Mouse (Mus musculus) liver, embryonic 14.5 days (tissue): ENCODE measurements around the gene Aftph. TPM values are rescaled to one million over a fixed set of nuclear protein-coding genes. Genes with fewer than 3 reads are reported as not detected.

Experiments
- ATAC-seq: fragments of 200-750 bp; cut with Nextera tagmentation; 2 replicates; pipeline ENCODE4 v1.8.0; 2017; ENCODE audit warnings: moderate number of reproducible peaks, mild to moderate bottlenecking, moderate library complexity; ENCODE audit not compliant: insufficient read depth
- DNase-seq, 3 experiments: peaks; one replicate each; pipeline ENCODE4 v3.0.0-alpha.2; 2012 to 2013; ENCODE audit warnings: low read depth in 3 of 3, low spot score in 3 of 3
- H3K27ac ChIP-seq: fragments of 300-500 bp; sonication (generic); 2 replicates; pipeline ENCODE4 v1.5.1; 2014; ENCODE audit warnings: moderate library complexity, mild to moderate bottlenecking, control low read depth, inconsistent platforms
- H3K27me3 ChIP-seq: fragments of 300-500 bp; sonication (generic); 2 replicates; pipeline ENCODE4 v1.6.1; 2014; ENCODE audit warnings: mild to moderate bottlenecking, low read length, moderate library complexity; ENCODE audit not compliant: control insufficient read depth, insufficient read depth
- H3K36me3 ChIP-seq: fragments of 300-500 bp; sonication (generic); replicated peaks from 2 replicates; pipeline ENCODE4 v1.6.1; 2014; ENCODE audit warnings: low read depth; ENCODE audit not compliant: control insufficient read depth, insufficient read depth
- H3K4me1 ChIP-seq, 2 experiments: fragments of 200-500 bp in 1 of 2; fragments of 300-500 bp in 1 of 2; sonication (generic) in 1 of 2; replicated peaks; 2 replicates each; pipeline ENCODE4 v1.6.1; 2012 to 2014; ENCODE audit warnings: antibody characterized with exemption in 1 of 2, inconsistent platforms in 1 of 2, low read length in 1 of 2; ENCODE audit not compliant: control insufficient read depth in 2 of 2, insufficient read depth in 2 of 2
- H3K4me2 ChIP-seq: fragments of 300-500 bp; sonication (generic); 2 replicates; pipeline ENCODE4 v1.6.1; 2014; ENCODE audit warnings: low read depth, mild to moderate bottlenecking, control low read depth, moderate library complexity
- H3K4me3 ChIP-seq, 2 experiments: fragments of 200-500 bp in 1 of 2; fragments of 300-500 bp in 1 of 2; sonication (generic) in 1 of 2; 2 replicates each; pipeline ENCODE4 v1.5.1; 2012 to 2014; ENCODE audit warnings: low read depth in 2 of 2, low read length in 2 of 2, mild to moderate bottlenecking in 2 of 2, control low read depth in 1 of 2, inconsistent platforms in 1 of 2, moderate library complexity in 1 of 2; ENCODE audit not compliant: insufficient read depth in 1 of 2
- H3K9ac ChIP-seq: fragments of 300-500 bp; sonication (generic); replicated peaks from 2 replicates; pipeline ENCODE4 v1.6.1; 2014; ENCODE audit warnings: mild to moderate bottlenecking, control low read depth, moderate library complexity
- H3K9me3 ChIP-seq: fragments of 300-500 bp; sonication (generic); 2 replicates; pipeline ENCODE4 v1.6.1; 2016; ENCODE audit warnings: low read length, mixed read lengths; ENCODE audit not compliant: control insufficient read depth
- CTCF ChIP-seq: IDR thresholded peaks from 2 replicates; pipeline ENCODE4 v1.5.1; 2016; ENCODE audit warnings: antibody characterized with exemption, low read depth, control low read depth
- EP300 ChIP-seq: IDR thresholded peaks from 2 replicates; pipeline ENCODE4 v1.6.1; 2016; ENCODE audit warnings: antibody characterized with exemption, low read depth
- WGBS: fragments of 180-500 bp; shearing (Covaris S2); extraction: QIAGEN DNeasy Blood & Tissue Kit; methylation state at CpG from one replicate; pipeline ENCODE4 v1.1.7; 2014; ENCODE audit not compliant: insufficient replicate concordance; 5-methylcytosine and 5-hydroxymethylcytosine counted together
- polyA plus RNA-seq, 2 experiments: library from polyadenylated mRNA; depleted of rRNA in 1 of 2; stranded (reverse) in 1 of 2; unstranded in 1 of 2; fragments of >200 nt; fragmentation: Nextera tagmentation in 1 of 2; extraction: Ambion mirVana in 1 of 2; gene quantifications; 2 replicates each; pipeline versions ENCODE4 v1.2.1 to v1.2.3; 2012 to 2014

Gene Aftph
- polyA plus RNA-seq, 2 experiments: 10.4 to 17.2 TPM

- H3K9me3 ChIP-seq: no peaks in the 10 kb centered on the region
- TF ChIP-seq CTCF: no peak
- TF ChIP-seq EP300: no peak
- no peak for ATAC-seq
- no peak overlapping the region for H3K4me3 ChIP-seq
- H3K27ac ChIP-seq: no peak overlapping the region
- 71% methylated on average over 6 of the region's 6 CpGs for WGBS
- peaks cover 18% of the 10 kb centered on the region for H3K36me3 ChIP-seq
- no peak overlapping the region for H3K4me2 ChIP-seq
- H3K27me3 ChIP-seq: no peaks in the 10 kb centered on the region
- no peak overlapping the region for H3K9ac ChIP-seq
- DNase-seq: no peak
- peaks cover 3 to 13% of the 10 kb centered on the region in 2 experiments; a peak in 3 of 4 replicates for H3K4me1 ChIP-seq
Measured at GRCm38 (mm10) chr11:20644872-20645271, 96.5 kb downstream of the Aftph start.

GRCm38 (mm10) chr11:20644166-20644565, 97.2 kb downstream of the Aftph start:
- TF ChIP-seq CTCF: no peak
- no peak for TF ChIP-seq EP300
- Histone ChIP-seq H3K4me1 (peaks cover 9 to 18% of the 10 kb centered on the region in 2 experiments), H3K4me2 (no peak overlapping the region), H3K9ac (no peak overlapping the region), H3K9me3 (no peaks in the 10 kb centered on the region), H3K27ac (no peak overlapping the region), H3K4me3 (no peak overlapping the region), H3K27me3 (no peaks in the 10 kb centered on the region), H3K36me3 (peaks cover 14% of the 10 kb centered on the region)
- 33% methylated on average over 1 of the region's 1 CpGs for WGBS
- DNase-seq (no peak), ATAC-seq (no peak)

- Histone ChIP-seq H3K36me3 (peaks cover 4% of the 10 kb centered on the region), H3K27me3 (no peaks in the 10 kb centered on the region), H3K4me2 (no peak overlapping the region), H3K4me3 (no peak overlapping the region), H3K9me3 (no peaks in the 10 kb centered on the region), H3K4me1 (peaks cover 16 to 22% of the 10 kb centered on the region in 2 experiments), H3K9ac (no peak overlapping the region), H3K27ac (no peak overlapping the region)
- DNase-seq (no peak), ATAC-seq (no peak)
- TF ChIP-seq EP300 (no peak), CTCF (no peak)
- 75% methylated on average over 5 of the region's 5 CpGs for WGBS
Measured at GRCm38 (mm10) chr11:20643161-20643560, 98.2 kb downstream of the Aftph start.

- 81% methylated on average over 5 of the region's 5 CpGs for WGBS
- Histone ChIP-seq H3K27me3 (no peaks in the 10 kb centered on the region), H3K4me3 (no peak overlapping the region), H3K36me3 (no peaks in the 10 kb centered on the region), H3K4me2 (no peak overlapping the region), H3K4me1 (peaks cover 18 to 24% of the 10 kb centered on the region in 2 experiments), H3K9me3 (no peaks in the 10 kb centered on the region), H3K9ac (no peak overlapping the region), H3K27ac (no peak overlapping the region)
- ATAC-seq (no peak), DNase-seq (no peak)
- TF ChIP-seq CTCF (no peak), EP300 (no peak)
Measured at GRCm38 (mm10) chr11:20642321-20642720, 99.1 kb downstream of the Aftph start.

GRCm38 (mm10) chr11:20639918-20640447, 101.4 kb downstream of the Aftph start:
- Histone ChIP-seq H3K4me1 (peaks cover 36 to 42% of the 10 kb centered on the region in 2 experiments), H3K27ac (no peak overlapping the region)
- no peak for ATAC-seq

More at GRCm38 (mm10) chr11:20639918-20640447, 101.4 kb downstream of the Aftph start:
- no peak overlapping the region for H3K4me3 ChIP-seq
- H3K36me3 ChIP-seq: no peaks in the 10 kb centered on the region
- TF ChIP-seq CTCF (no peak), EP300 (no peak)
- H3K9me3 ChIP-seq: no peaks in the 10 kb centered on the region
- H3K9ac ChIP-seq: no peak overlapping the region
- no peak overlapping the region for H3K4me2 ChIP-seq
- WGBS: 47% methylated on average over 11 of the region's 11 CpGs
- H3K27me3 ChIP-seq: no peaks in the 10 kb centered on the region
- no peak for DNase-seq
